Mouse (Mus musculus) MEL-GATA-1-ER (cell line): ENCODE results near the gene Lsm2.
A peak's percentile ranks its signal among the peaks of the same experiment; 100 is the strongest.
"Not testable (repeated sequence)": the region's sequence is repeated elsewhere in the genome, so short reads cannot be mapped to it uniquely, and the experiment has no call there.

ENCODE experiments used
- DNase-seq: peaks from one replicate; pipeline ENCODE4 v3.0.0-alpha.2; 2012; ENCODE audit warnings: low read depth; ENCODE audit errors: extremely low read depth

The Lsm2 gene

GRCm38 (mm10) chr17:34981690-34982180 lies at the start of gene Lsm2:
Lsm2 (plus strand) TSS chr17:34981862.
- no peak for DNase-seq

- no peak for DNase-seq
These were observed 49.4 kb upstream of the Lsm2 start for GRCm38 (mm10) chr17:34932287-34932686.

GRCm38 (mm10) chr17:34934031-34934430 lies 47.6 kb upstream of the Lsm2 start:
- DNase-seq, result no peak

- DNase-seq, result no peak
These were observed 46.8 kb upstream of the Lsm2 start for GRCm38 (mm10) chr17:34934830-34935229.

GRCm38 (mm10) chr17:34937960-34938505 lies 43.6 kb upstream of the Lsm2 start:
- DNase-seq, result no peak

- peak; percentile 66 for DNase-seq
These were observed 40.2 kb upstream of the Lsm2 start for GRCm38 (mm10) chr17:34941344-34942041.

- no peak for DNase-seq
These were observed 38.4 kb upstream of the Lsm2 start for GRCm38 (mm10) chr17:34943128-34943815.

- DNase-seq, result no peak
These were observed 37.3 kb upstream of the Lsm2 start for GRCm38 (mm10) chr17:34944362-34944761.

- DNase-seq, result no peak
These were observed 35.0 kb upstream of the Lsm2 start for GRCm38 (mm10) chr17:34946486-34947140.

- no peak for DNase-seq
These were observed 34.1 kb upstream of the Lsm2 start for GRCm38 (mm10) chr17:34947606-34948005.

GRCm38 (mm10) chr17:34948721-34949552 lies 32.7 kb upstream of the Lsm2 start:
- not testable (repeated sequence) for DNase-seq

GRCm38 (mm10) chr17:34949553-34949969 lies 32.1 kb upstream of the Lsm2 start:
- no peak for DNase-seq

GRCm38 (mm10) chr17:34950514-34951455 lies 30.9 kb upstream of the Lsm2 start:
- DNase-seq, result no peak

- DNase-seq, result no peak
These were observed 29.9 kb upstream of the Lsm2 start for GRCm38 (mm10) chr17:34951636-34952377.

GRCm38 (mm10) chr17:34952378-34953040 lies 29.2 kb upstream of the Lsm2 start:
- no peak for DNase-seq

GRCm38 (mm10) chr17:34953258-34953657 lies 28.4 kb upstream of the Lsm2 start:
- DNase-seq, result no peak

- no peak for DNase-seq
These were observed 27.8 kb upstream of the Lsm2 start for GRCm38 (mm10) chr17:34953904-34954303.

- no peak for DNase-seq
These were observed 26.8 kb upstream of the Lsm2 start for GRCm38 (mm10) chr17:34954831-34955230.

GRCm38 (mm10) chr17:34955884-34956283 lies 25.8 kb upstream of the Lsm2 start:
- no peak for DNase-seq
